Mouse (Mus musculus) embryonic fibroblast, embryonic 13.5 days (primary cell): ENCODE data around the gene Galnt7. TPM values are rescaled to one million over a fixed set of nuclear protein-coding genes. Genes with fewer than 3 reads are reported as not detected.
"Not testable (repeated sequence)": the region's sequence is repeated elsewhere in the genome, so short reads cannot be mapped to it uniquely, and the experiment has no call there.

Experiments used
- H3K27ac ChIP-seq: 2 replicates; pipeline ENCODE4 v1.5.1; 2012; ENCODE audit warnings: low read length, control low read depth, inconsistent platforms; ENCODE audit not compliant: insufficient read depth
- H3K4me1 ChIP-seq: 2 replicates; pipeline ENCODE4 v1.6.1; 2011; ENCODE audit warnings: low read length; ENCODE audit not compliant: control insufficient read depth, insufficient read depth
- H3K4me3 ChIP-seq: 2 replicates; pipeline ENCODE4 v1.5.1; 2011; ENCODE audit warnings: mild to moderate bottlenecking, control low read depth, low read length; ENCODE audit not compliant: insufficient read depth
- CTCF ChIP-seq: IDR thresholded peaks from 2 replicates; pipeline ENCODE4 v1.5.1; 2011; ENCODE audit warnings: mild to moderate bottlenecking, control low read depth, low read length, moderate library complexity, borderline replicate concordance; ENCODE audit not compliant: insufficient read depth
- POLR2A ChIP-seq: IDR thresholded peaks from 2 replicates; pipeline ENCODE4 v1.6.1; 2011; ENCODE audit warnings: low read depth, mild to moderate bottlenecking, control low read depth, low read length, moderate library complexity
- polyA plus RNA-seq: library from polyadenylated mRNA; stranded (reverse); fragments of >200 nt; gene quantifications from 2 replicates; pipeline ENCODE4 v1.2.4, GENCODE M21; 2011; ENCODE audit warnings: low read depth; ENCODE audit not compliant: missing spikeins, insufficient read length

The Galnt7 gene
- polyA plus RNA-seq, 1 experiment: 8.2 TPM

DNA sequence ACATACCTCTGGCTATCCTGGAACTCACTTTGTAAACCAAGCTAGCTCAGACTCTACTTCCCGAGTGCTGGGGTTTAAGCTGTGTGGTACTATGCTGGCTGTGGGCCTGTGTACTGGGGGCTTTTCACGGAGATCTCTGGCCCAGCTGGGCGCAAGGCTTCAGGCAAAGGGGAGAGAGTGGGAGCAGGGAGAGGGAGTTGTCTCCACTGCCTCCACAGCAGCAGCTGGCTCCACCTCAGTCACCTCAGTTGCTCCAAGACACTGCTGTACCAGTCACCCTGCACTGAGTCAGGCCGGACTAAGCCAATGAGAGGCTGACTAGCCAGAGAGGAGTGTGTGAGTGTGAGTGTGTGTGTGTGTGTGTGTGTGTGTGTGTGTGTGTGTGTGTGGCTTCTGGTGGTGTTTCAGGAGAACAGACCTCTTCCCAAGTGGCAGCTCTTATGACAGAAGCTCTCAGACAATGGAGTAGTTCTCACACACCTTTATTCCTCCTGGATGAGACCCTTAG, 145.2 kb downstream of the Galnt7 start:
- H3K27ac ChIP-seq: no peak overlapping the region
- no peaks in the 10 kb centered on the region for H3K4me1 ChIP-seq
- TF ChIP-seq CTCF (no peak), POLR2A (no peak)
- H3K4me3 ChIP-seq: no peak overlapping the region

- not testable (repeated sequence) for H3K27ac ChIP-seq, H3K4me1 ChIP-seq, H3K4me3 ChIP-seq
Observed at GRCm38 (mm10) chr8:57505500-57505899, 147.3 kb downstream of the Galnt7 start.

DNA sequence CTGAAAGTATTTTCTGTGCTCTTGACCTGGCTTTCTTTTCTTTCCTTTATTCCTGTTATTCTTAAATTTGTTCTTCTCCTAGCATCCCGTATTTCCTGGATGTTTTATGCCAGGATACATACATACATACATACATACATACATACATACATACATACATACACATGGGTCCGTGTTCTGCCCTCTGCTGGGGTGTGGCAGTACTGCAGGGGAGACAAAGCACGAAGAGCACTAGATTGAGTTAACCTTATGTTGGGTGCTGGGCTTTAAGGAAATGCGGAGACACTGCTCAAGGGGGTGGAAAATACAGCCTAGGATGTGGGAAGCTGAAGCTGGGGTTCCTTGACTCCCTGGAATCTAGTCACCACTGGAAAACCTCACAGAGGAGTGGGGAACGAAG, 149.2 kb downstream of the Galnt7 start:
- H3K4me3 ChIP-seq: no peak overlapping the region
- peaks cover 3% of the 10 kb centered on the region; the same call in 1 of the 2 replicates for H3K4me1 ChIP-seq
- no peak overlapping the region for H3K27ac ChIP-seq
- TF ChIP-seq POLR2A (no peak), CTCF (peak; percentile 76; the same call in 1 of the 2 replicates)

DNA sequence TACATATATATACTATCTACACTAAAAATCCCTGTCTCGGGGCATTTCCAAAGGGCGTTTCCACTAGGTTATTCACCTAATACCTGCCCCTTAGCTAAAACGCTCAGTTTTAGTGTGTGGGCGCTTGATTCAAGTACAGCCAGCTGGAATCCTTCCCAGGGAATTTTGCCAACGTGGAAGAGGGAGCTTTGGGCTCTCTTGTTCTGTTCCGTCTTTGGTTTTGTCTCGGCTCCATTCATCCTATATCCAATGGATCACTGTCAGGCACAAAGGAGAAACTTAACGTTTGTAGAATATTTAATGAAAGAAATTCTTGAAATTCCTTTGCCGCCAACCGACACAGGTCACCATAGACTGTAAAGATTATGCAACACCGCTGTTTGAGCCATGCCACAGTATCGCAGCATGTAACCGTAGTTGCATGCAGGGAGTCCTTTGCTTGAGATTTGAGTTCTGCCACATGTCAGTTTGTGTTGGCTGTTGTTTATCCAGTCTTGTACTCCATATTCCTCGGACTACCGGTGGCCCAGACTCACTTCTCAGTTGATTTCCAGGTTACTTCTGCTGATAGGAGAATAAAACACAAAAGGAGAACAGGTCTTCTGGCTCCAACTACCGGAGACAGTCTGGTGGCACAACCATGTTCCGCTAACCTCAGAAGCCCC, 153.9 kb downstream of the Galnt7 start:
- H3K27ac ChIP-seq: no peak overlapping the region
- no peak overlapping the region for H3K4me3 ChIP-seq
- TF ChIP-seq CTCF: no peak
- TF ChIP-seq POLR2A: no peak
- peaks cover 3% of the 10 kb centered on the region; the same call in 1 of the 2 replicates for H3K4me1 ChIP-seq

GRCm38 (mm10) chr8:57498494-57498846, 154.4 kb downstream of the Galnt7 start:
- TF ChIP-seq CTCF (no peak), POLR2A (no peak)
- Histone ChIP-seq H3K4me1 (peaks cover 3% of the 10 kb centered on the region; the same call in 1 of the 2 replicates), H3K4me3 (no peak overlapping the region), H3K27ac (no peak overlapping the region)

GRCm38 (mm10) chr8:57491873-57492272, 161.0 kb downstream of the Galnt7 start:
- TF ChIP-seq CTCF: no peak
- no peak for TF ChIP-seq POLR2A

GRCm38 (mm10) chr8:57489896-57490295, 162.9 kb downstream of the Galnt7 start:
- Histone ChIP-seq H3K27ac (no peak overlapping the region), H3K4me3 (no peak overlapping the region), H3K4me1 (peaks cover 5% of the 10 kb centered on the region)
- no peak for TF ChIP-seq POLR2A
- no peak for TF ChIP-seq CTCF

More at GRCm38 (mm10) chr8:57491873-57492272, 161.0 kb downstream of the Galnt7 start:
- Histone ChIP-seq H3K4me1 (no peaks in the 10 kb centered on the region), H3K27ac (no peak overlapping the region), H3K4me3 (no peak overlapping the region)

DNA sequence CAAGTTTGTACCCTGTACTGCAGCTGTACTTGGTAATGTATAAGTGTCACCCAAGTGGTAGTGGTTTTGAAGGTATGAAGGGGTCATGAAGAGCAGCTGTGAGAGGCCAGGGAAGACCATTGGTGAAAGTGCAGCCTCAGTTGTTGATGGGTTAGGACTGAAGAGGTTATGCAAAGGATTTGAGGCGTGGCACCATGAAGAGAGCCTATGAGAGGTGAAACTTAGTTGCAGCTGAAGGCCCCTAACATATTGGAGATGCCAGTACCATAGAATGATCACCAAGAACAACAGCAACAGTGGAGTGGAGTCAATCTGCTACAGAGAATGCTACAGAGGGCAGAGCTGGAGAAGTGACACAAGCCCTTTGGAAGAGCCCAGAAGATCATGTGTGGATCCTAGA, 163.5 kb downstream of the Galnt7 start:
- no peak for TF ChIP-seq POLR2A
- TF ChIP-seq CTCF: no peak
- Histone ChIP-seq H3K27ac (no peak overlapping the region), H3K4me3 (no peak overlapping the region), H3K4me1 (peaks cover 5% of the 10 kb centered on the region)

GRCm38 (mm10) chr8:57488312-57488765, 164.5 kb downstream of the Galnt7 start:
- peak overlapping the region; percentile 68 for H3K4me3 ChIP-seq
- peaks cover 5% of the 10 kb centered on the region for H3K4me1 ChIP-seq
- TF ChIP-seq CTCF (no peak), POLR2A (peak; percentile 59)
- peak overlapping the region; percentile 36; the same call in 1 of the 2 replicates for H3K27ac ChIP-seq

DNA sequence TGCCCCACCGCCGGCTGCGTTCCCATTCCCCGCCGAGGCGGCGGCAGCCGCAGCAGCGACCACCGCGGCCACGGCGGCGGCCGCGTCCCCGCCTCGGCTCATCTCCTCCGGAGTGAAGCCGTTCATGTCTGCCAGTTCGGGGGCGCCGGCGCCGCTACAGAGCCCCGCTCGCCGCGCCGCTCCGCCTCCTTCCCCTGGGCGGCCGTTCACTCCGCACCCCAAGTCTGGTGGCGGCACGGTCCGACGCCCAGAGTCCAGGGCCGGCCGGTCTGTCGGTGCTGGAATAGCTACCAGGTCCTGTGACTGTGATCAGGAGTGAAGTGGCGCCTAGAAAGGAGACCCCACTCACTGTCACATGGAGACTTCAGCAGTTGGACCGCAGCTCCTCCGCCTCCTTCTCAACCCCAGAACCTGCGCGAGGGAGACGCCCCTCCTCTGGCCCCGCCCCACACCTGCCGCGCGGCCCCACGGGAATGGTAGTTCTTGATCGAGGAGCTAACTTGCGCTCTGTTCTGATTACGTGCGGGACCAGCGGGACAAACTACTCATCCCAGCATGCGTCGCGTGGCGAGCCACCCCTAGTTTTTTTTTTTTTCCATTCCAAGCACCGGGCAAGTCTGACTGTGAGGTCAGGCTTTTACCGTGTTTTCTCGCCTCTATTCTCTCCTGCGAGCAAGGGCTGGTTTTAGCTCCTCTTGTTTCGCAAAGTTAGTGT, 165.2 kb downstream of the Galnt7 start, which contains the start of gene Sap30:
Sap30 (minus strand) TSS at position 420 of the 715 bp plus-strand sequence.
- Histone ChIP-seq H3K4me1 (peaks cover 5% of the 10 kb centered on the region), H3K27ac (peak within 1 kb of the TSS; percentile 44), H3K4me3 (peak within 1 kb of the TSS; percentile 96)
- peak; percentile 66 for TF ChIP-seq POLR2A
- no peak for TF ChIP-seq CTCF
